19 mouse cellular contexts compared by ENCODE assay signal in genomic region chr8:119978770-119979381, GRCm38 (mm10). TPM values are rescaled to one million over a fixed set of nuclear protein-coding genes. Genes with fewer than 3 reads are reported as not detected.
DNase-seq lines count a peak whose midpoint lies in the region; ATAC-seq and TF ChIP-seq lines count a peak whose summit lies in the region.
"Had no signal": no experiment of that assay in that cellular context is flagged by ENCODE, and none has a peak within 500 bp of the region (broad histone marks: within the 10 kb centered on the region; RNA-seq: fewer than 3 reads in every experiment).

No protein-coding gene starts in this region.

- H3K4me2 ChIP-seq in embryonic facial prominence, embryonic 12.5 days (replicated peaks), result no peak overlapping the region
- H3K4me2 ChIP-seq: embryonic facial prominence, embryonic 13.5 days; hindbrain, embryonic 15.5 days; limb, embryonic 15.5 days; midbrain, embryonic 11.5 days had no signal

- H3K9ac ChIP-seq in embryonic facial prominence, embryonic 12.5 days, result 0 out of 2 replicates have a peak overlapping the region, but pooled peaks have one; percentile 27
- H3K9ac ChIP-seq: embryonic facial prominence, embryonic 13.5 days; hindbrain, embryonic 15.5 days; limb, embryonic 15.5 days; liver, postnatal 0 days had no signal

- DNase-seq in embryonic facial prominence, embryonic 10.5 days (ENCODE audit: low spot score), result no peak
- DNase-seq in B cell, adult 2 months, result peak; percentile 7 to 26
- DNase-seq in cerebellum, postnatal 25 days, result peak; percentile 38 to 45
- DNase-seq in ovary, adult 18-20 months (ENCODE audit: low spot score), result no peak
- no peak for DNase-seq in retina, postnatal 1 day
- DNase-seq: adrenal gland, adult 8-10 months; heart, postnatal 10 days; kidney, adult 18-20 months; kidney, postnatal 4 days; liver, postnatal 0 days; lung, postnatal 14 days; thymus, postnatal 36 days had no signal

- H3K36me3 ChIP-seq in embryonic facial prominence, embryonic 12.5 days, result no peaks in the 10 kb centered on the region
- H3K36me3 ChIP-seq in embryonic facial prominence, embryonic 10.5 days (replicated peaks), result no peaks in the 10 kb centered on the region
- H3K36me3 ChIP-seq: embryonic facial prominence, embryonic 13.5 days; hindbrain, embryonic 15.5 days; limb, embryonic 15.5 days had no signal

- no peaks in the 10 kb centered on the region for H3K27me3 ChIP-seq in embryonic facial prominence, embryonic 12.5 days
- no peaks in the 10 kb centered on the region for H3K27me3 ChIP-seq in embryonic facial prominence, embryonic 10.5 days (replicated peaks; ENCODE audit: low read depth, poor library complexity, severe bottlenecking)
- H3K27me3 ChIP-seq: embryonic facial prominence, embryonic 13.5 days; hindbrain, embryonic 15.5 days; limb, embryonic 15.5 days had no signal

- no peak overlapping the region for H3K27ac ChIP-seq in embryonic facial prominence, embryonic 12.5 days
- H3K27ac ChIP-seq in embryonic facial prominence, embryonic 10.5 days (replicated peaks), result no peak overlapping the region
- H3K27ac ChIP-seq in bone marrow, adult 2 months (ENCODE audit: control insufficient read depth, insufficient read depth, low read depth, low read length, poor library complexity), result no peak overlapping the region
- H3K27ac ChIP-seq: embryonic facial prominence, embryonic 13.5 days; hindbrain, embryonic 15.5 days; limb, embryonic 15.5 days had no signal

- TF ChIP-seq POLR2A in bone marrow, adult 2 months (IDR thresholded peaks at IDR 0.05; ENCODE audit: borderline replicate concordance, control insufficient read depth, low read depth, low read length), result 0 out of 2 replicates have a peak, but pooled peaks have one; percentile 15

- no peaks in the 10 kb centered on the region for H3K9me3 ChIP-seq in embryonic facial prominence, embryonic 12.5 days
- H3K9me3 ChIP-seq in embryonic facial prominence, embryonic 10.5 days, result no peaks in the 10 kb centered on the region
- H3K9me3 ChIP-seq: embryonic facial prominence, embryonic 13.5 days; hindbrain, embryonic 15.5 days; limb, embryonic 15.5 days had no signal

- H3K4me3 ChIP-seq in embryonic facial prominence, embryonic 12.5 days, result no peak overlapping the region
- H3K4me3 ChIP-seq in embryonic facial prominence, embryonic 10.5 days, result no peak overlapping the region
- H3K4me3 ChIP-seq in bone marrow, adult 2 months (replicated peaks; ENCODE audit: control insufficient read depth, low read depth, low read length), result no peak overlapping the region
- H3K4me3 ChIP-seq: embryonic facial prominence, embryonic 13.5 days; hindbrain, embryonic 15.5 days; limb, embryonic 15.5 days had no signal

- no peak for TF ChIP-seq CTCF in bone marrow, adult 2 months (IDR thresholded peaks at IDR 0.05; ENCODE audit: control insufficient read depth, insufficient read depth, low read length)

- 0 out of 2 replicates have a peak, but pooled peaks cover 3% of the 10 kb centered on the region for H3K4me1 ChIP-seq in embryonic facial prominence, embryonic 12.5 days
- peaks cover 8% of the 10 kb centered on the region for H3K4me1 ChIP-seq in embryonic facial prominence, embryonic 10.5 days
- H3K4me1 ChIP-seq in bone marrow, adult 2 months (ENCODE audit: control insufficient read depth, insufficient read depth, low read length), result no peaks in the 10 kb centered on the region; the same call in 1 of the 2 replicates
- H3K4me1 ChIP-seq: hindbrain, embryonic 15.5 days had no signal

- ATAC-seq in embryonic facial prominence, embryonic 12.5 days (ENCODE audit: insufficient number of reproducible peaks, insufficient read depth, low FRiP score, low TSS enrichment), result no peak
- no peak for ATAC-seq in inflammation-experienced regulatory T-cells, adult 6 months

- WGBS in embryonic facial prominence, embryonic 12.5 days, result 55% methylated on average over 11 of the region's 11 CpGs
- WGBS in embryonic facial prominence, embryonic 10.5 days, result 68% methylated on average over 11 of the region's 11 CpGs
- 23% methylated on average over 11 of the region's 11 CpGs for WGBS in bone marrow, adult 2 months

RNA-seq across cellular contexts. Expression of gene Crispld2, which starts 13.4 kb away (rescaled TPM):
- polyA plus RNA-seq in embryonic facial prominence, embryonic 12.5 days (2016; fragmentation: Nextera tagmentation; extraction: Ambion mirVana), result 6.7 and 7.1 TPM in 2 replicates
- polyA plus RNA-seq in embryonic facial prominence, embryonic 10.5 days (2016; fragmentation: Nextera tagmentation; extraction: Ambion mirVana), result 6.1 and 6.5 TPM in 2 replicates
- 4.9 and 17.2 TPM in 2 replicates for polyA plus RNA-seq in bone marrow, adult 2 months (2011; ENCODE audit: insufficient read depth, insufficient read length, low replicate concordance, missing spikeins)
- under 1 TPM in 1 of 3 experiments, not detected in 2; 0.34 TPM for polyA plus RNA-seq in inflammation-experienced regulatory T-cells, adult 6 months (2017; shearing (Covaris generic))

Comparison
In these comparisons a context has a peak if more than half of its experiments do, and no peak if none do; other contexts are left out.
1. DNase-seq: peak in B cell, adult 2 months (2 of 2) and cerebellum, postnatal 25 days (2 of 2); none in embryonic facial prominence, embryonic 10.5 days (single experiment), ovary, adult 18-20 months (single experiment) and retina, postnatal 1 day (single experiment).